Mouse (Mus musculus) spleen, postnatal 10 days (tissue): Measurements from ENCODE around the gene Cep95.
A peak's percentile ranks its signal among the peaks of the same experiment; 100 is the strongest.

Experiments used
- DNase-seq, 2 experiments: peaks; one replicate each; pipeline ENCODE4 v3.0.0; 2021 to 2022; ENCODE audit warnings: low spot score in 2 of 2

Gene Cep95

GRCm38 (mm10) chr11:106814601-106815320 is 25.7 kb downstream of the Cep95 start:
- DNase-seq = no peak

- no peak for DNase-seq
Measured at GRCm38 (mm10) chr11:106815331-106815730, 26.3 kb downstream of the Cep95 start.

- DNase-seq = no peak
Measured at GRCm38 (mm10) chr11:106815761-106816160, 26.7 kb downstream of the Cep95 start.

GRCm38 (mm10) chr11:106816316-106816715 is 27.3 kb downstream of the Cep95 start:
- DNase-seq = no peak

GRCm38 (mm10) chr11:106817156-106817555 is 28.1 kb downstream of the Cep95 start:
- no peak for DNase-seq

- no peak for DNase-seq
Measured at GRCm38 (mm10) chr11:106817808-106818207, 28.8 kb downstream of the Cep95 start.

- DNase-seq = no peak
Measured at GRCm38 (mm10) chr11:106818341-106818740, 29.3 kb downstream of the Cep95 start.

GRCm38 (mm10) chr11:106819595-106819994 is 30.5 kb downstream of the Cep95 start:
- no peak for DNase-seq

GRCm38 (mm10) chr11:106820252-106820651 is 31.2 kb downstream of the Cep95 start:
- DNase-seq = no peak

- peak in 1 of 2 experiments; percentile 54 for DNase-seq
Measured at GRCm38 (mm10) chr11:106820972-106821371, 31.9 kb downstream of the Cep95 start.

GRCm38 (mm10) chr11:106821397-106821796 is 32.3 kb downstream of the Cep95 start:
- no peak for DNase-seq

- DNase-seq = no peak
Measured at GRCm38 (mm10) chr11:106822491-106822890, 33.4 kb downstream of the Cep95 start.

GRCm38 (mm10) chr11:106822911-106823310 is 33.9 kb downstream of the Cep95 start:
- DNase-seq = no peak

- no peak for DNase-seq
Measured at GRCm38 (mm10) chr11:106823741-106824140, 34.7 kb downstream of the Cep95 start.

GRCm38 (mm10) chr11:106824403-106824802 is 35.4 kb downstream of the Cep95 start:
- DNase-seq = no peak

- DNase-seq = no peak
Measured at GRCm38 (mm10) chr11:106828079-106828478, 39.0 kb downstream of the Cep95 start.

GRCm38 (mm10) chr11:106842002-106842401 is 53.0 kb downstream of the Cep95 start:
- no peak for DNase-seq

- no peak for DNase-seq
Measured at GRCm38 (mm10) chr11:106851438-106851837, 62.4 kb downstream of the Cep95 start.
